In genomic region chr15:85613358-85614266, GRCm38 (mm10) we compare ENCODE assay signal across 8 mouse cellular contexts. TPM values are rescaled to one million over a fixed set of nuclear protein-coding genes. Genes with fewer than 3 reads are reported as not detected.
A peak's percentile ranks its signal among the peaks of the same experiment; 100 is the strongest.
DNase-seq lines count a peak whose midpoint lies in the region; ATAC-seq lines count a peak whose summit lies in the region.
"Had no signal": no experiment of that assay in that cellular context is flagged by ENCODE, and none has a peak within 500 bp of the region (broad histone marks: within the 10 kb centered on the region; RNA-seq: fewer than 3 reads in every experiment).

No protein-coding gene starts in this region.

- H3K4me3 ChIP-seq in liver, embryonic 13.5 days (replicated peaks) = no peak overlapping the region
- H3K4me3 ChIP-seq in liver, embryonic 12.5 days = no peak overlapping the region
- H3K4me3 ChIP-seq in intestine, embryonic 16.5 days (ENCODE audit: low read length) = no peak overlapping the region
- no peak overlapping the region for H3K4me3 ChIP-seq in neural tube, embryonic 13.5 days
- H3K4me3 ChIP-seq: heart, embryonic 15.5 days had no signal

- peaks cover 25% of the 10 kb centered on the region for H3K27me3 ChIP-seq in liver, embryonic 13.5 days
- H3K27me3 ChIP-seq in liver, embryonic 12.5 days (replicated peaks) = peaks cover 40% of the 10 kb centered on the region
- peaks cover 7% of the 10 kb centered on the region for H3K27me3 ChIP-seq in intestine, embryonic 16.5 days (replicated peaks; ENCODE audit: control insufficient read depth, insufficient read depth, low read length)
- H3K27me3 ChIP-seq in neural tube, embryonic 13.5 days = peaks cover 19% of the 10 kb centered on the region

- intact Hi-C loops in left cerebral cortex, postnatal 10 days (cut with DNase I) = loop anchor here (5.0 kb wide), 2 partner anchors 59 to 74 kb away; no protein-coding TSS in a partner anchor

- no peaks in the 10 kb centered on the region for H3K36me3 ChIP-seq in liver, embryonic 13.5 days
- H3K36me3 ChIP-seq in liver, embryonic 12.5 days = no peaks in the 10 kb centered on the region
- no peaks in the 10 kb centered on the region for H3K36me3 ChIP-seq in intestine, embryonic 16.5 days (ENCODE audit: control insufficient read depth, insufficient read depth, low read length)
- no peaks in the 10 kb centered on the region for H3K36me3 ChIP-seq in neural tube, embryonic 13.5 days
- H3K36me3 ChIP-seq: heart, embryonic 15.5 days had no signal

- WGBS in liver, embryonic 13.5 days (ENCODE audit: insufficient replicate concordance) = 69% methylated on average over 17 of the region's 17 CpGs
- 70% methylated on average over 17 of the region's 17 CpGs for WGBS in liver, embryonic 12.5 days (ENCODE audit: insufficient replicate concordance)
- WGBS in intestine, embryonic 16.5 days = 64% methylated on average over 17 of the region's 17 CpGs
- 39% methylated on average over 17 of the region's 17 CpGs for WGBS in neural tube, embryonic 13.5 days

- 0 out of 2 replicates have a peak, but pooled peaks cover 2% of the 10 kb centered on the region for H3K4me1 ChIP-seq in liver, embryonic 13.5 days (replicated peaks)
- H3K4me1 ChIP-seq in liver, embryonic 12.5 days = 0 out of 2 replicates have a peak, but pooled peaks cover 7% of the 10 kb centered on the region
- H3K4me1 ChIP-seq in intestine, embryonic 16.5 days (ENCODE audit: control insufficient read depth, insufficient read depth, low read length) = peaks cover 25% of the 10 kb centered on the region
- peaks cover 58% of the 10 kb centered on the region for H3K4me1 ChIP-seq in neural tube, embryonic 13.5 days (replicated peaks)

- no peak overlapping the region for H3K9ac ChIP-seq in liver, embryonic 13.5 days
- no peak overlapping the region for H3K9ac ChIP-seq in liver, embryonic 12.5 days
- H3K9ac ChIP-seq in intestine, embryonic 16.5 days (ENCODE audit: low read depth, low read length) = 0 out of 2 replicates have a peak overlapping the region, but pooled peaks have one; percentile 25
- no peak overlapping the region for H3K9ac ChIP-seq in neural tube, embryonic 13.5 days
- H3K9ac ChIP-seq: heart, embryonic 15.5 days had no signal

- H3K4me2 ChIP-seq in liver, embryonic 13.5 days = no peak overlapping the region
- no peak overlapping the region for H3K4me2 ChIP-seq in liver, embryonic 12.5 days
- no peak overlapping the region for H3K4me2 ChIP-seq in intestine, embryonic 16.5 days (ENCODE audit: low read depth, low read length)
- H3K4me2 ChIP-seq in neural tube, embryonic 13.5 days = 0 out of 2 replicates have a peak overlapping the region, but pooled peaks have one; percentile 6
- H3K4me2 ChIP-seq: heart, embryonic 15.5 days had no signal

- 0 out of 2 replicates have a peak, but pooled peaks cover 1% of the 10 kb centered on the region for H3K9me3 ChIP-seq in liver, embryonic 13.5 days (replicated peaks)
- H3K9me3 ChIP-seq in liver, embryonic 12.5 days (replicated peaks) = 0 out of 2 replicates have a peak, but pooled peaks cover 3% of the 10 kb centered on the region
- H3K9me3 ChIP-seq in intestine, embryonic 16.5 days (ENCODE audit: control insufficient read depth, low read length) = no peaks in the 10 kb centered on the region
- H3K9me3 ChIP-seq in neural tube, embryonic 13.5 days = no peaks in the 10 kb centered on the region
- H3K9me3 ChIP-seq: heart, embryonic 15.5 days had no signal

- 0 out of 2 replicates have a peak, but pooled peaks have one; percentile 17 for ATAC-seq in liver, embryonic 13.5 days (ENCODE audit: low read depth)
- ATAC-seq in liver, embryonic 12.5 days = no peak
- ATAC-seq in intestine, embryonic 16.5 days = peak; percentile 56
- ATAC-seq in neural tube, embryonic 13.5 days (ENCODE audit: low read depth) = peak; percentile 85
- ATAC-seq in CD4-positive, CD25-positive, alpha-beta regulatory T cell, adult 4 months = no peak

- DNase-seq in liver, embryonic 13.5 days = no peak
- DNase-seq in cerebellum, postnatal 36 days = peak; percentile 28 to 39
- peak; percentile 77 to 81 for DNase-seq in left cerebral cortex, postnatal 10 days (ENCODE audit: extremely low spot score in 1 of 2, low spot score in 2 of 2)

- no peak overlapping the region for H3K27ac ChIP-seq in liver, embryonic 13.5 days
- no peak overlapping the region for H3K27ac ChIP-seq in liver, embryonic 12.5 days
- H3K27ac ChIP-seq in intestine, embryonic 16.5 days (ENCODE audit: low read length) = peak overlapping the region; percentile 7; the same call in 1 of the 2 replicates
- H3K27ac ChIP-seq in neural tube, embryonic 13.5 days (replicated peaks) = peak overlapping the region; percentile 93
- H3K27ac ChIP-seq: heart, embryonic 15.5 days had no signal

RNA-seq across cellular contexts. Expression of gene Wnt7b, which starts 31.3 kb away (rescaled TPM):
- 0.12 and 0.35 TPM in 2 replicates for polyA plus RNA-seq in liver, embryonic 13.5 days (2015; fragmentation: Nextera tagmentation; extraction: Ambion mirVana)
- polyA plus RNA-seq in liver, embryonic 12.5 days (2016; fragmentation: Nextera tagmentation; extraction: Ambion mirVana) = 0.38 and 0.56 TPM in 2 replicates
- polyA plus RNA-seq in intestine, embryonic 16.5 days (2015; fragmentation: Nextera tagmentation; extraction: Ambion mirVana) = 0.66 and 0.71 TPM in 2 replicates
- 10 to 100 TPM; 44.4 to 52.6 TPM for total RNA-seq in left cerebral cortex, postnatal 10 days (2021)
- polyA plus RNA-seq in neural tube, embryonic 13.5 days (2015; fragmentation: Nextera tagmentation; extraction: Ambion mirVana) = 34.2 and 37.7 TPM in 2 replicates
- not detected for polyA plus RNA-seq in CD4-positive, CD25-positive, alpha-beta regulatory T cell, adult 4 months (2017; shearing (Covaris generic))

Comparison
In these comparisons a context has a peak if more than half of its experiments do, and no peak if none do; other contexts are left out.
1. ATAC-seq: peak in liver, embryonic 13.5 days (single experiment), intestine, embryonic 16.5 days (single experiment) and neural tube, embryonic 13.5 days (single experiment); none in liver, embryonic 12.5 days (single experiment) and CD4-positive, CD25-positive, alpha-beta regulatory T cell, adult 4 months (single experiment).
2. H3K27ac ChIP-seq: peak in intestine, embryonic 16.5 days (single experiment) and neural tube, embryonic 13.5 days (single experiment); none in liver, embryonic 13.5 days (single experiment) and liver, embryonic 12.5 days (single experiment).
3. RNA of gene Wnt7b, which starts 31.3 kb away (polyA plus RNA-seq): 34.2 to 37.7 TPM in neural tube, embryonic 13.5 days; 0.66 to 0.71 TPM in intestine, embryonic 16.5 days, 0.38 to 0.56 TPM in liver, embryonic 12.5 days, 0.12 to 0.35 TPM in liver, embryonic 13.5 days and not detected in CD4-positive, CD25-positive, alpha-beta regulatory T cell, adult 4 months; every median in the first group is over 10 times any median in the second.